Mouse (Mus musculus): Measurements from ENCODE around the gene Ly6g6d. TPM values are rescaled to one million over a fixed set of nuclear protein-coding genes. Genes with fewer than 3 reads are reported as not detected.

The Ly6g6d gene
- not detected for polyA plus RNA-seq (2014; fragmentation: Illumina TruSeq; extraction: RNeasy Lipid Tissue Mini Kit (QIAGEN cat#74804))

GRCm38 (mm10) chr17:35077786-35078233, at the start of gene Ly6g6d:
Ly6g6d (minus strand) TSS chr17:35078065.

GRCm38 (mm10) chr17:35126206-35126611, 48.3 kb upstream of the Ly6g6d start, which contains the start of gene D17H6S53E:
D17H6S53E (plus strand) TSS chr17:35126373.

GRCm38 (mm10) chr17:35121871-35122303, 44.0 kb upstream of the Ly6g6d start, which contains the start of gene Csnk2b:
Csnk2b (minus strand) TSS chr17:35122053.

GRCm38 (mm10) chr17:35121143-35121799, 43.4 kb upstream of the Ly6g6d start, which contains the start of gene Gpank1:
Gpank1 (plus strand) TSS chr17:35121455.

GRCm38 (mm10) chr17:35115046-35116019, 37.5 kb upstream of the Ly6g6d start, which contains the start of gene Ly6g5b:
Ly6g5b (minus strand) TSS chr17:35115428.

GRCm38 (mm10) chr17:35108097-35108496, 30.2 kb upstream of the Ly6g6d start, which contains the start of gene Ly6g5c:
Ly6g5c (plus strand) TSS chr17:35108279.

GRCm38 (mm10) chr17:35088825-35089644, 11.2 kb upstream of the Ly6g6d start, which contains the start of gene Abhd16a:
Abhd16a (plus strand) TSS chr17:35089263.

GRCm38 (mm10) chr17:35085208-35085865, 7.5 kb upstream of the Ly6g6d start, which contains the start of gene Ly6g6f:
Ly6g6f (minus strand) TSS chr17:35085610.

GRCm38 (mm10) chr17:35076507-35077176, 1.2 kb downstream of the Ly6g6d start, which contains the start of gene Ly6g6e:
Ly6g6e (plus strand) TSS chr17:35076902.

GRCm38 (mm10) chr17:35066084-35066483, 11.8 kb downstream of the Ly6g6d start, which contains the start of gene Mpig6b:
Mpig6b (minus strand) TSS chr17:35066184.

GRCm38 (mm10) chr17:35064951-35065947, 12.6 kb downstream of the Ly6g6d start, which contains the start of gene Ly6g6c:
Ly6g6c (plus strand) TSS chr17:35065388.

GRCm38 (mm10) chr17:35058911-35059892, 18.7 kb downstream of the Ly6g6d start, which contains the start of gene Ddah2:
Ddah2 (plus strand) TSS chr17:35059035.

GRCm38 (mm10) chr17:35049561-35050016, 28.3 kb downstream of the Ly6g6d start, which contains the start of gene Clic1:
Clic1 (plus strand) TSS chr17:35049966.

GRCm38 (mm10) chr17:35046681-35047455, 31.0 kb downstream of the Ly6g6d start, which contains the start of gene Msh5:
Msh5 (minus strand) TSS chr17:35046745.

GRCm38 (mm10) chr17:35027277-35028068, 50.4 kb downstream of the Ly6g6d start, which contains the start of gene Sapcd1:
Sapcd1 (minus strand) TSS chr17:35028016.

